Mouse (Mus musculus) regulatory T cell (primary cell): ENCODE measurements around the gene Baiap2l1.

Experiments used
- in situ Hi-C: fragments of 300-600 bp; cut with MboI, MseI; formaldehyde crosslinking; loops from one replicate; pipeline ENCODE4 v1.15.1; 2025; ENCODE audit warnings: high pct_unique_total_duplicates

Baiap2l1 gene

GRCm38 (mm10) chr5:144258131-144258611 is 99.7 kb downstream of the Baiap2l1 start:
- in situ Hi-C loops = loop anchor here (5.0 kb wide), 1 partner anchor 36 kb away; the partner anchor contains the start of gene Tecpr1

- in situ Hi-C loops = loop anchor here (5.0 kb wide), 1 partner anchor 35 kb away; the partner anchor contains the start of gene Tecpr1
Observed at GRCm38 (mm10) chr5:144257451-144258110, 100.3 kb downstream of the Baiap2l1 start.

GRCm38 (mm10) chr5:144256888-144257287 is 101.0 kb downstream of the Baiap2l1 start:
- in situ Hi-C loops = loop anchor here (5.0 kb wide), 1 partner anchor 35 kb away; the partner anchor contains the start of gene Tecpr1

GRCm38 (mm10) chr5:144256541-144256870 is 101.4 kb downstream of the Baiap2l1 start:
- in situ Hi-C loops = loop anchor here (5.0 kb wide), 1 partner anchor 34 kb away; the partner anchor contains the start of gene Tecpr1

GRCm38 (mm10) chr5:144255632-144256540 is 102.0 kb downstream of the Baiap2l1 start:
- in situ Hi-C loops = loop anchor here (5.0 kb wide), 1 partner anchor 34 kb away; the partner anchor contains the start of gene Tecpr1

- in situ Hi-C loops = loop anchor here (5.0 kb wide), 1 partner anchor 33 kb away; the partner anchor contains the start of gene Tecpr1
Observed at GRCm38 (mm10) chr5:144254811-144255631, 102.9 kb downstream of the Baiap2l1 start.

- in situ Hi-C loops = no loop called here
Observed at GRCm38 (mm10) chr5:144254122-144254810, 103.6 kb downstream of the Baiap2l1 start.

- in situ Hi-C loops = no loop called here
Observed at GRCm38 (mm10) chr5:144253212-144253611, 104.7 kb downstream of the Baiap2l1 start.

GRCm38 (mm10) chr5:144251876-144252577 is 105.9 kb downstream of the Baiap2l1 start:
- in situ Hi-C loops = no loop called here

- in situ Hi-C loops = no loop called here
Observed at GRCm38 (mm10) chr5:144249871-144250270, 108.0 kb downstream of the Baiap2l1 start.

- in situ Hi-C loops = no loop called here
Observed at GRCm38 (mm10) chr5:144247906-144248585, 109.9 kb downstream of the Baiap2l1 start.

GRCm38 (mm10) chr5:144247307-144247706 is 110.6 kb downstream of the Baiap2l1 start:
- in situ Hi-C loops = no loop called here

GRCm38 (mm10) chr5:144246669-144247068 is 111.2 kb downstream of the Baiap2l1 start:
- in situ Hi-C loops = no loop called here

GRCm38 (mm10) chr5:144245592-144245991 is 112.3 kb downstream of the Baiap2l1 start:
- in situ Hi-C loops = no loop called here

- in situ Hi-C loops = no loop called here
Observed at GRCm38 (mm10) chr5:144243901-144244487, 113.9 kb downstream of the Baiap2l1 start, which contains the start of gene Bri3. Gene Bri3 (plus strand): TSS chr5:144244437.

GRCm38 (mm10) chr5:144238969-144239368 is 118.9 kb downstream of the Baiap2l1 start:
- in situ Hi-C loops = no loop called here

GRCm38 (mm10) chr5:144234714-144235113 is 123.2 kb downstream of the Baiap2l1 start:
- in situ Hi-C loops = no loop called here

- in situ Hi-C loops = no loop called here
Observed at GRCm38 (mm10) chr5:144234222-144234621, 123.7 kb downstream of the Baiap2l1 start.

GRCm38 (mm10) chr5:144232531-144232930 is 125.4 kb downstream of the Baiap2l1 start:
- in situ Hi-C loops = no loop called here
